Mouse (Mus musculus) stomach, postnatal 0 days (tissue): ENCODE results near the gene Fam180a.

Experiments
- CTCF ChIP-seq: IDR thresholded peaks from 2 replicates; pipeline ENCODE4 v1.5.1; 2016; ENCODE audit warnings: antibody characterized with exemption, low read depth, mild to moderate bottlenecking, moderate library complexity
- EP300 ChIP-seq: optimal IDR thresholded peaks from 2 replicates; pipeline ENCODE3; 2016; ENCODE audit warnings: antibody characterized with exemption

DNA sequence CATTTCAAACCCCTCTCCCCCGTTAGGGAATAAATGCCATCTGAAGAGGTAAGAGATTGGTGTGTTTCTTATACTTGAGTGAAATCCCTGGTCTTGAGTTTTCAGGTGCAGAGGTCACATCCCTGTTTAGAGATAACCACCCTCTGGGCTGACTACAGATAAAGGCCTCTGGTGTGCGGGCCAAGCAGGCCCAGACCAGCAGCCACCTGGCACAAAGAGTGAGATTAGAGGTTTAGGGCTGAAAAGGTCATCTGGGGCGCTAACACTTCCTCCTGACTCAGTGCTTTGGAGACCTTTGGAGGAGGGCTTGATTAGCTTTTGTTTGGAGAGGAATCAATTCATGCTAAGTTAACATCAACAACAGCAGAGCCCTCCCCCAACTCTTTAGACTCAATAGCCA is 7.7 kb upstream of the Fam180a start:
- no peak for TF ChIP-seq CTCF
- TF ChIP-seq EP300: no peak
